Mouse (Mus musculus) telencephalon, adult 2 months (tissue): ENCODE data around the gene Hint2.

Source experiments
- DNase-seq: peaks from one replicate; pipeline ENCODE4 v3.0.0-alpha.2; 2011; ENCODE audit warnings: low read depth, low spot score

The Hint2 gene

DNA sequence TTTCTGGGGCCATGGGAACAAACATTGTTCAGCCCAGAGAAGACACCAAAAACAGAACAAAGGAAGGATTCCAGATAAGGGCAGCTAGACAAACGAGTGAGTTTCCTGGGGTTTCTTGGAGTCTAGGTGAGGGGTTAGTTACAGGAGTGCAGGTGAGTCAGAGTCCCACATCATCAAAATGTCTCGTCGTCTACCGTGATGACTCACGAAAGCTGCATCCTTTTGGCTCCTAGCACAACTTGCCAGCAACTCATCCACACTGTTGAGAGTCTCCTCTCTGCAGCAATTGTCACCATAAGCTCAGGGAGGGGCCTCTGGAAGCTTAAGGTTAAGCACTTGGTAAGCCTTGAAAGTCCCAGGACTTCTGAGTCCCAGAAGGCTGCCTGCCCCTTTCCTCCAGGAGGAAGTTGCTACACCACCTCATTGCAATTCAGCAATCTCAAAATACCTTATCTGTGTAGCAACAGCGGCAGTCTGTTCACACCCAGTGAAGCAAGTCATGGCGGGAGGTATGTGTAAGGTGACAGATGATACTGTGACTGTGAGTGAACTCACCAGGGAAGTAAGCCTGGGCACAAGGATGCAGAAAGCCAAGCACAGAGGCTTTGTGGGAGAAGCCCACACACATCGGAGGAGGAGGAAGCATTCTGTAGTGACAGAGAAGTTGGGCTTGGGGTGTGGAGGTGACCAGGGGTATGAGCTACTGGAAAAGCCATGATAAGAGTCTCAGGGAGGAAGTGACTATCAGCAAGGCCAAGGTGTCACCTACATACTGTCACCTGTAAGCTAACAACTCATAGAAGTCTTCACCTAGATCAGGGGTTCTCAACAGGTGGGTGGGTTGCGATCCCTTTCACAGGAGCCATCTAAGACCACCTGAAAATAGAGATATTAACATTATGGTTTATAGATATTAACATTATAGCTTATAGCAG lies 51.2 kb downstream of the Hint2 start:
- no peak for DNase-seq
